ENCODE assay signal across 8 mouse cellular contexts in the genomic region with DNA sequence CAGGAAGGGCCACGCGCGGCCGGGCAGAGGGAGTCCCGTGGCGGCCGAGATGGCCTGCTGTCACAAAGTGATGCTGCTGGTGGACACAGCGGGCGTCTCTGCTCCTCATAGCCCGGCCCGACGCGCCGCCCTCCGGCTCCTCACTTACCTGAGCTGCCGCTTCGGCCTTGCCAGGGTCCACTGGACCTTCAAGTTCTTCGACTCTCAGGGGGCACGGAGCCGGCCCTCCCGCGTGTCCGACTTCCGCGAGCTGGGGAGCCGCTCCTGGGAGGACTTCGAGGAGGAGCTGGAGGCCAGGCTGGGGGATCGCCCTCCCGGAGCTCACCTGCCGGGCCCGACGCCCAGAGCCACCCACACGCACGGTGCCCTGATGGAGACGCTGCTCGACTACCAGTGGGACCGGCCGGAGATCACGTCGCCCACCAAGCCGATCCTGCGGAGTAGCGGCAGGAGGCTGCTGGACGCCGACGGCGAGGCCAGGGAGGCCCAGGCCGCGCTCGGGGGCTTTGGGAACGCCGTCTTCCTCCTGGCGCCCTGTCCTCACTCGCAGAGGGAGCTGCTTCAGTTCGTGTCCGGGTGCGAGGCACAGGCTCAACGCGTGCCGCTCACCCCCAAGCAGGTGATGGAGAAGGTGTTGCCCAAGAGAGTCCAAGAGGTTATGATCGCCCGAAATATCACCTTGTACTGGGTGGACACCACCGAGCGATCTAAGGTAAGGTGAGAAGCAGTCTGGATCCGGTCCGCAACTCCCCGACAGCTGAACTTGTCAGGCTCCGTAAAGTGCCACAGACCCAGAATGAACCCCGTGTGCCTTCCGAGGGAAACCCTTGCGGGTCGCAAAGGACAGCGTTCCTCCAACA. TPM values are rescaled to one million over a fixed set of nuclear protein-coding genes. Genes with fewer than 3 reads are reported as not detected.
DNase-seq lines count a peak whose midpoint lies in the region; ATAC-seq and TF ChIP-seq lines count a peak whose summit lies in the region.

No protein-coding gene starts in this region.

- peak overlapping the region; percentile 100 for H3K4me2 ChIP-seq in lung, postnatal 0 days (replicated peaks; ENCODE audit: low read depth, low read length)
- peak overlapping the region; percentile 100 for H3K4me2 ChIP-seq in heart, postnatal 0 days (ENCODE audit: low read depth, low read length)

- WGBS in lung, postnatal 0 days = 1% methylated on average over 63 of the region's 73 CpGs
- under 1% methylated on average over 70 of the region's 73 CpGs for WGBS in heart, postnatal 0 days
- under 1% methylated on average over 70 of the region's 73 CpGs for WGBS in macrophage (ENCODE audit: missing documents)

- no peaks in the 10 kb centered on the region for H3K27me3 ChIP-seq in lung, postnatal 0 days (replicated peaks; ENCODE audit: insufficient read depth, low read length)
- H3K27me3 ChIP-seq in heart, postnatal 0 days (ENCODE audit: control insufficient read depth, insufficient read depth, low read length) = no peaks in the 10 kb centered on the region

- H3K79me2 ChIP-seq in macrophage (ENCODE audit: inconsistent target) = peaks cover 51% of the 10 kb centered on the region

- peak; percentile 13 for DNase-seq in adrenal gland, adult 2 months
- DNase-seq in adrenal gland, postnatal 10 days = no peak
- no peak for DNase-seq in lung, postnatal 0 days (ENCODE audit: low spot score)
- no peak for DNase-seq in lung, postnatal 25 days (ENCODE audit: low spot score)
- DNase-seq in heart, postnatal 0 days (ENCODE audit: low spot score) = no peak
- no peak for DNase-seq in urinary bladder, adult 2 months (ENCODE audit: low spot score)

- no peaks in the 10 kb centered on the region for H3K4me1 ChIP-seq in lung, postnatal 0 days (ENCODE audit: insufficient read depth, low read depth, low read length)
- peaks cover 11% of the 10 kb centered on the region; the same call in 1 of the 2 replicates for H3K4me1 ChIP-seq in heart, postnatal 0 days (ENCODE audit: control insufficient read depth, insufficient read depth)

- peak overlapping the region; percentile 39 for H3K9ac ChIP-seq in lung, postnatal 0 days (replicated peaks; ENCODE audit: low read depth)
- peak overlapping the region; percentile 67 for H3K9ac ChIP-seq in heart, postnatal 0 days (replicated peaks; ENCODE audit: low read depth, low read length)

- peak overlapping the region; percentile 59 for H3K4me3 ChIP-seq in lung, postnatal 0 days (ENCODE audit: low read depth, low read length)
- H3K4me3 ChIP-seq in heart, postnatal 0 days (ENCODE audit: low read depth, low read length) = peak overlapping the region; percentile 87
- peak overlapping the region; percentile 65 for H3K4me3 ChIP-seq in macrophage (ENCODE audit: inconsistent target)

- no peaks in the 10 kb centered on the region for H3K36me3 ChIP-seq in lung, postnatal 0 days (ENCODE audit: insufficient read depth, low read length)
- no peaks in the 10 kb centered on the region for H3K36me3 ChIP-seq in heart, postnatal 0 days (replicated peaks; ENCODE audit: control insufficient read depth, insufficient read depth, low read length)
- H3K36me3 ChIP-seq in macrophage (ENCODE audit: inconsistent target) = no peaks in the 10 kb centered on the region

- no peak overlapping the region for H3K27ac ChIP-seq in lung, postnatal 0 days (ENCODE audit: low read length)
- no peak overlapping the region for H3K27ac ChIP-seq in heart, postnatal 0 days (ENCODE audit: low read depth)
- no peak overlapping the region for H3K27ac ChIP-seq in macrophage

- peak; percentile 11 for ATAC-seq in lung, postnatal 0 days
- ATAC-seq in heart, postnatal 0 days (ENCODE audit: insufficient read depth, low read depth) = peak; percentile 3; the same call in 1 of the 2 replicates
- ATAC-seq in granulocyte monocyte progenitor cell, adult 5-6 weeks (replicated peaks; ENCODE audit: poor library complexity, severe bottlenecking) = no peak; the same call in 1 of the 2 replicates

- TF ChIP-seq CTCF in lung, postnatal 0 days (IDR thresholded peaks at IDR 0.05) = no peak
- no peak for TF ChIP-seq CTCF in heart, postnatal 0 days (IDR thresholded peaks at IDR 0.05; ENCODE audit: low read depth)

- no peaks in the 10 kb centered on the region for H3K9me3 ChIP-seq in lung, postnatal 0 days (ENCODE audit: low read length)
- H3K9me3 ChIP-seq in heart, postnatal 0 days (replicated peaks; ENCODE audit: control insufficient read depth, low read length) = no peaks in the 10 kb centered on the region

- no peak for TF ChIP-seq EP300 in lung, postnatal 0 days (IDR thresholded peaks at IDR 0.05)
- no peak for TF ChIP-seq EP300 in heart, postnatal 0 days (IDR thresholded peaks at IDR 0.05; ENCODE audit: low read depth)

RNA-seq across cellular contexts. Expression of a gene that starts 0.5 kb away (rescaled TPM):
- under 1 TPM; 0.10 to 0.17 TPM for total RNA-seq in adrenal gland, adult 2 months (2021)
- 0.18 and 0.25 TPM in 2 replicates for polyA plus RNA-seq in adrenal gland, adult 2 months (2012; rRNA removed)
- 1 to 10 TPM; 2.3 to 3.7 TPM for total RNA-seq in adrenal gland, postnatal 10 days (2021)
- 0.35 and 0.37 TPM in 2 replicates for polyA plus RNA-seq in lung, postnatal 0 days (2015; fragmentation: Nextera tagmentation; extraction: Ambion mirVana)
- total RNA-seq in heart, postnatal 0 days (2014; rRNA removed; ENCODE audit: low replicate concordance) = 2.2 and 4.2 TPM in 2 replicates
- polyA plus RNA-seq in heart, postnatal 0 days (2015; fragmentation: Nextera tagmentation; extraction: Ambion mirVana) = 0.74 and 1.2 TPM in 2 replicates
- 1 to 10 TPM in 17 of 26 experiments, under 1 TPM in 9; 0.08 to 6.3 (median 1.4) TPM for total RNA-seq in macrophage (2018; cell fraction: chromatin; rRNA removed)
- 1 to 10 TPM in 1 of 26 experiments, under 1 TPM in 25; 0.15 to 1.1 (median 0.58) TPM for total RNA-seq in macrophage (2018; cell fraction: cytosol; rRNA removed)
- 10 to 100 TPM in 1 of 26 experiments, 1 to 10 TPM in 7, under 1 TPM in 18; 0.15 to 17.9 (median 0.78) TPM for total RNA-seq in macrophage (2018; cell fraction: nucleus; rRNA removed)
- 0.12 to 2.8 TPM (median 1.6 TPM) in 3 replicates for polyA plus RNA-seq in macrophage (2018)
- 26.5 and 36.5 TPM in 2 replicates for total RNA-seq in granulocyte monocyte progenitor cell, adult 5-6 weeks (2014; fragmentation: Nextera tagmentation)
- 14.0 and 14.3 TPM in 2 replicates for total RNA-seq in granulocyte monocyte progenitor cell, adult 5-6 weeks (2017)
- polyA plus RNA-seq in urinary bladder, adult 2 months (2012; rRNA removed) = 0.10 TPM in 2 replicates

RNA-seq across cellular contexts. Expression of a gene that starts 43.1 kb away (rescaled TPM):
- total RNA-seq in adrenal gland, adult 2 months (2021) = 10 to 100 TPM; 25.7 to 44.4 TPM
- 0.67 and 10.0 TPM in 2 replicates for polyA plus RNA-seq in adrenal gland, adult 2 months (2012; rRNA removed)
- total RNA-seq in adrenal gland, postnatal 10 days (2021) = under 1 TPM; 0.66 to 0.91 TPM
- 0.05 TPM in 1 of 2 replicates, not detected in the other for polyA plus RNA-seq in lung, postnatal 0 days (2015; fragmentation: Nextera tagmentation; extraction: Ambion mirVana)
- total RNA-seq in heart, postnatal 0 days (2014; rRNA removed; ENCODE audit: low replicate concordance) = 0.04 and 0.19 TPM in 2 replicates
- polyA plus RNA-seq in heart, postnatal 0 days (2015; fragmentation: Nextera tagmentation; extraction: Ambion mirVana) = 0.40 and 0.44 TPM in 2 replicates
- not detected for total RNA-seq in macrophage (2018; cell fraction: chromatin; rRNA removed)
- not detected for total RNA-seq in macrophage (2018; cell fraction: cytosol; rRNA removed)
- not detected for total RNA-seq in macrophage (2018; cell fraction: nucleus; rRNA removed)
- not detected in 3 replicates for polyA plus RNA-seq in macrophage (2018)
- 1.2 TPM in 1 of 2 replicates, not detected in the other for total RNA-seq in granulocyte monocyte progenitor cell, adult 5-6 weeks (2014; fragmentation: Nextera tagmentation)
- 0.13 and 0.21 TPM in 2 replicates for total RNA-seq in granulocyte monocyte progenitor cell, adult 5-6 weeks (2017)
- polyA plus RNA-seq in urinary bladder, adult 2 months (2012; rRNA removed) = not detected in 2 replicates

RNA-seq across cellular contexts. Expression of a gene that starts 55.0 kb away (rescaled TPM):
- 1 to 10 TPM; 1.8 to 4.2 TPM for total RNA-seq in adrenal gland, adult 2 months (2021)
- polyA plus RNA-seq in adrenal gland, adult 2 months (2012; rRNA removed) = 2.9 and 4.7 TPM in 2 replicates
- total RNA-seq in adrenal gland, postnatal 10 days (2021) = 1 to 10 TPM; 4.9 to 5.7 TPM
- polyA plus RNA-seq in lung, postnatal 0 days (2015; fragmentation: Nextera tagmentation; extraction: Ambion mirVana) = 1.6 and 1.7 TPM in 2 replicates
- total RNA-seq in heart, postnatal 0 days (2014; rRNA removed; ENCODE audit: low replicate concordance) = 1.7 and 2.0 TPM in 2 replicates
- polyA plus RNA-seq in heart, postnatal 0 days (2015; fragmentation: Nextera tagmentation; extraction: Ambion mirVana) = 0.92 and 0.93 TPM in 2 replicates
- total RNA-seq in macrophage (2018; cell fraction: chromatin; rRNA removed) = 1 to 10 TPM in 15 of 26 experiments, under 1 TPM in 10, not detected in 1; 0.29 to 5.0 (median 1.1) TPM
- total RNA-seq in macrophage (2018; cell fraction: cytosol; rRNA removed) = under 1 TPM; 0.08 to 0.74 (median 0.29) TPM
- total RNA-seq in macrophage (2018; cell fraction: nucleus; rRNA removed) = 1 to 10 TPM in 7 of 26 experiments, under 1 TPM in 18, not detected in 1; 0.06 to 4.6 (median 0.51) TPM
- polyA plus RNA-seq in macrophage (2018) = 0.44 to 1.3 TPM (median 0.49 TPM) in 3 replicates
- total RNA-seq in granulocyte monocyte progenitor cell, adult 5-6 weeks (2014; fragmentation: Nextera tagmentation) = 0.64 TPM in 1 of 2 replicates, not detected in the other
- total RNA-seq in granulocyte monocyte progenitor cell, adult 5-6 weeks (2017) = 1.3 and 3.6 TPM in 2 replicates
- polyA plus RNA-seq in urinary bladder, adult 2 months (2012; rRNA removed) = 4.3 TPM in 2 replicates
